Mouse (Mus musculus) testis, adult 2 months (tissue): ENCODE measurements around the gene Tro. TPM values are rescaled to one million over a fixed set of nuclear protein-coding genes. Genes with fewer than 3 reads are reported as not detected.
A peak's percentile ranks its signal among the peaks of the same experiment; 100 is the strongest.

Source experiments
- H3K27ac ChIP-seq: fragments of 200-500 bp; 2 replicates; pipeline ENCODE4 v1.5.1; 2012; ENCODE audit warnings: low read depth, low read length; ENCODE audit not compliant: control insufficient read depth, insufficient read depth
- H3K27me3 ChIP-seq: fragments of 200-500 bp; 2 replicates; pipeline ENCODE4 v1.6.1; 2012; ENCODE audit warnings: mild to moderate bottlenecking, low read length, moderate library complexity; ENCODE audit not compliant: control insufficient read depth, insufficient read depth
- H3K36me3 ChIP-seq: fragments of 200-500 bp; 2 replicates; pipeline ENCODE4 v1.6.1; 2012; ENCODE audit warnings: mild to moderate bottlenecking, low read length; ENCODE audit not compliant: control insufficient read depth, insufficient read depth
- H3K4me1 ChIP-seq: fragments of 200-500 bp; 2 replicates; pipeline ENCODE4 v1.6.1; 2012; ENCODE audit warnings: low read length; ENCODE audit not compliant: control insufficient read depth, insufficient read depth
- H3K4me3 ChIP-seq: fragments of 200-500 bp; 2 replicates; pipeline ENCODE4 v1.5.1; 2012; ENCODE audit warnings: low read depth, mild to moderate bottlenecking, low read length, moderate library complexity, mixed read lengths; ENCODE audit not compliant: control insufficient read depth
- CTCF ChIP-seq: fragments of 200-500 bp; IDR thresholded peaks from 2 replicates; pipeline ENCODE4 v1.5.1; 2012; ENCODE audit warnings: low read depth, mild to moderate bottlenecking, inconsistent platforms, low read length, moderate library complexity; ENCODE audit not compliant: control insufficient read depth, insufficient read depth, insufficient replicate concordance
- POLR2A ChIP-seq: fragments of 200-500 bp; IDR thresholded peaks from 2 replicates; pipeline ENCODE4 v1.6.1; 2012; ENCODE audit warnings: low read depth, mild to moderate bottlenecking, inconsistent platforms, low read length, moderate library complexity; ENCODE audit not compliant: control insufficient read depth
- polyA plus RNA-seq: library from polyadenylated mRNA; depleted of rRNA; stranded (reverse); fragments of >200 nt; gene quantifications from 2 replicates; pipeline ENCODE4 v1.2.3, GENCODE M21; 2012; rRNA removed

Gene Tro
- polyA plus RNA-seq, result 1.9 TPM in 2 replicates

DNA sequence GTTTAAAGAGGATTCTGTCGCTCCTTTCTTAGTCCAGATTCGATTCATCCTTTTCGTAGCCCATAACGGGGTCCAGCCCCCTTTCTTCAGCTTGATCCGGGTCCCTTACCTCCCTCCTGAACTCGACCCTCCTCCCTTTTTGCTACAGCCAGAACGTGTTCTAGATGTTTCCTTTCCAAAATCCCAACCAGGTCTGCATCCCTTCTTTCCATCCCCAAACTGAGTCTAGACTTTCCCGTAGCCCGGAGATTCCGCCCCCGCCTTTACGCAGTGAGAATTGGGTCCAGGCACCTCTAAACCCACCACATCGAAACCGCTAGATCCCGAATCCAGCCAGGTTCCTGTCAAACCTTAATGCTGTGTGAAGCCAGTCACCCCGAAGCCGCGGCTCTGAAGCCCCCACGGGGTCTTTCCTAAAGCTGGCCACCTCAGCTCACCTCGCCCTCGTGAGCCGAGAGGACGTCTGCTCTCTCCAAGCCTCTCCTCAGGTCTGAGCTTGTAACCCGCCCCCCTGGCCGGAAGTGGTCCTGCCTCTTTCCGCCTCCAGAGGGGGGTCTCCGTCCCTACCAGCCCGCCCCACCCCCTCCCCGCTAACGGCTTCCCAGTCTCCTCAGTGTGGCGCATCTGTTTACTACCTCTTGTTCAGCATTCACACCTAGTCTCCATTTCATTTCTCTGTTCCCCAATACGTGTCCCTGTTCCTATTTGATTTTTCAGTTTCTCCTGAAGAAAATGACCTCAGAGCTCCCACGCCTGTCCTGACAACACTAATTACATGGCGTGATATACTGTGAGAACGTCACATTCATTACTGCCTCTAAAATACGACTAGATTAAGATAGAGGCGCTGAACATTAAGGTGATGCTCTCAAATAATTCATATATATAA is at the start of gene Tro:
TSS of gene Tro (minus strand) at position 676 of the 889 bp plus-strand sequence.
- Histone ChIP-seq H3K27me3 (no peaks in the 10 kb centered on the region), H3K4me3 (peak within 1 kb of the TSS; percentile 74), H3K27ac (peak within 1 kb of the TSS; percentile 65; the same call in 1 of the 2 replicates), H3K36me3 (no peaks in the 10 kb centered on the region), H3K4me1 (no peaks in the 10 kb centered on the region; the same call in 1 of the 2 replicates)
- TF ChIP-seq CTCF, result no peak
- peak; percentile 10; the same call in 1 of the 2 replicates for TF ChIP-seq POLR2A

GRCm38 (mm10) chrX:150677505-150677904 is 20.1 kb upstream of the Tro start:
- H3K27me3 ChIP-seq, result no peaks in the 10 kb centered on the region
- no peak overlapping the region for H3K4me3 ChIP-seq
- no peak overlapping the region for H3K27ac ChIP-seq
- no peak for TF ChIP-seq CTCF
- TF ChIP-seq POLR2A, result no peak
- no peaks in the 10 kb centered on the region for H3K4me1 ChIP-seq
- no peaks in the 10 kb centered on the region for H3K36me3 ChIP-seq

GRCm38 (mm10) chrX:150662809-150663208 is 5.4 kb upstream of the Tro start:
- H3K4me1 ChIP-seq, result no peaks in the 10 kb centered on the region
- no peak for TF ChIP-seq POLR2A
- TF ChIP-seq CTCF, result no peak
- no peaks in the 10 kb centered on the region for H3K36me3 ChIP-seq
- no peak overlapping the region for H3K4me3 ChIP-seq
- H3K27me3 ChIP-seq, result no peaks in the 10 kb centered on the region
- H3K27ac ChIP-seq, result no peak overlapping the region

DNA sequence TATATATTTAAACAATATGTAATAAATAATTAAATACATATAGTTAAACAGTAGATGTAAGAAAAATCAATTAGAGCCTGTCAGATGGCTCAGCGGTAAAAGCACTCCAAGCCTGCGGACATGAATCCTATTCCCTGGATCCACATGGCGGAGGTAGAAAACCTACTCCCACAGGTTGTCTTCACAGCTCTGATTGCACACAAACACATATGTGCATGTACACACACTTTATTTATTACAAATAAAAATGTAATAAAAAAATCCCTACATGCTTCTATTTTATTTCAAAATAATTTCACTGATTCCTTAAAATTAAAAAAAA is 375 bp upstream of the Tro start:
- H3K27me3 ChIP-seq, result no peaks in the 10 kb centered on the region
- no peaks in the 10 kb centered on the region; the same call in 1 of the 2 replicates for H3K4me1 ChIP-seq
- TF ChIP-seq POLR2A, result no peak
- TF ChIP-seq CTCF, result no peak
- no peaks in the 10 kb centered on the region for H3K36me3 ChIP-seq
- no peak overlapping the region for H3K4me3 ChIP-seq
- no peak overlapping the region for H3K27ac ChIP-seq

DNA sequence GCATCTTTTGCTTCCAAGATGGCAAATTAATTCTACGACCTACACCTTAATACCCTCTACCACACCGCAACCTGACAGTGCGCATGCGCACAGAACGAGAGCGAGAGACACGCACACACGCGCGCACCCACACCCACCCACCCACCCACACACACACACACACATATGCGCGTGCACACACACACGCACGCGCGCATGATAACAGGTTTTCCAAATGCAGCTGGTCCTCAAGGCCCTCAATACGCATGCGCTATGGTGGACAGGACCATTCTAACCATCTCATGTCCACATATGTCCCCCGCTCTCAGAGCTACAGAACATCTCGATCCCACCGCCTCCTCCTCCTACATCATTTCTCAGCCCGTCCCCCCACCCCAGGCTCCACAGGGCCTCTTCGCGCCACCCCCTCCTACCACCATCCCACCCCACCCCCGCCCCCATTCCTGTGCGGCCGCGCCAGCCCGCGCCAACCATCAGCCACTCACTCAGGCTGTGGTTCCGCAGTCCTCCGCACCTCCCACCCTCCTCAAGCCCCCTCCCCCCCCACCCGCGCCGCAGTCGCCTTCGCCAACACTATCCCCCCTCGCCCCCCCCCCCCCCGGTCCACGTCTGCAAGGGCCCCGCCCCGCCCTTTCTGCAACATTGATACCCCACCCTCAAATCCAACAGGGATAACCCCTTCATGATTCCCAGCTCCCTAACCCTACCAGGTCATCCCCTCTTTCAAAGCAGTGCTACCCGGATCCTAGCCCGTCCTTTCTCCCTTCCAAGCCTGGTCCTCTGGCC is 1.1 kb downstream of the Tro start:
- no peaks in the 10 kb centered on the region for H3K27me3 ChIP-seq
- no peak overlapping the region for H3K27ac ChIP-seq
- TF ChIP-seq POLR2A, result no peak
- no peak for TF ChIP-seq CTCF
- no peaks in the 10 kb centered on the region; the same call in 1 of the 2 replicates for H3K4me1 ChIP-seq
- no peaks in the 10 kb centered on the region for H3K36me3 ChIP-seq
- H3K4me3 ChIP-seq, result peak overlapping the region; percentile 74

GRCm38 (mm10) chrX:150636421-150636820 is 21.0 kb downstream of the Tro start:
- H3K27me3 ChIP-seq, result no peaks in the 10 kb centered on the region
- no peak overlapping the region for H3K4me3 ChIP-seq
- TF ChIP-seq CTCF, result no peak
- no peak for TF ChIP-seq POLR2A
- no peaks in the 10 kb centered on the region for H3K4me1 ChIP-seq
- no peak overlapping the region for H3K27ac ChIP-seq
- H3K36me3 ChIP-seq, result no peaks in the 10 kb centered on the region

GRCm38 (mm10) chrX:150598882-150599281 is 58.5 kb downstream of the Tro start:
- Histone ChIP-seq H3K27me3 (no peaks in the 10 kb centered on the region), H3K4me3 (no peak overlapping the region), H3K27ac (no peak overlapping the region), H3K4me1 (no peaks in the 10 kb centered on the region), H3K36me3 (no peaks in the 10 kb centered on the region)
- TF ChIP-seq POLR2A (no peak), CTCF (no peak)

Other genes starting within 250 kb of the Tro start
- gene Tmem29, start 198.4 kb downstream of the Tro start, polyA plus RNA-seq, result 6.8 and 10.7 TPM in 2 replicates
- gene Alas2, start 110.2 kb downstream of the Tro start, polyA plus RNA-seq, result 27.8 and 29.2 TPM in 2 replicates
- gene Pfkfb1, start 69.4 kb downstream of the Tro start, polyA plus RNA-seq, result 3.9 and 4.7 TPM in 2 replicates
- gene Apex2, start 67.7 kb downstream of the Tro start, polyA plus RNA-seq, result 2.7 and 2.8 TPM in 2 replicates
- 19.5 and 21.5 TPM in 2 replicates for gene Maged2, start 156.8 kb upstream of the Tro start, polyA plus RNA-seq